Mouse (Mus musculus) heart, embryonic 14.5 days (tissue): ENCODE measurements around the gene Mrap. TPM values are rescaled to one million over a fixed set of nuclear protein-coding genes. Genes with fewer than 3 reads are reported as not detected.

ENCODE experiments used
- ATAC-seq: fragments of 200-750 bp; cut with Nextera tagmentation; 2 replicates; pipeline ENCODE4 v1.8.0; 2017; ENCODE audit warnings: low read depth, moderate TSS enrichment; ENCODE audit not compliant: insufficient number of reproducible peaks, insufficient read depth, low FRiP score
- H3K27ac ChIP-seq, 2 experiments: fragments of 200-500 bp in 1 of 2; fragments of 300-500 bp in 1 of 2; sonication (generic) in 1 of 2; replicated peaks in 1 of 2; 2 replicates each; pipeline ENCODE4 v1.5.1; 2012 to 2014; ENCODE audit warnings: low read depth in 2 of 2, low read length in 2 of 2, control low read depth in 1 of 2, mild to moderate bottlenecking in 1 of 2, mixed read lengths in 1 of 2; ENCODE audit not compliant: control insufficient read depth in 1 of 2, insufficient read depth in 1 of 2
- H3K27me3 ChIP-seq: fragments of 300-500 bp; sonication (generic); 2 replicates; pipeline ENCODE4 v1.6.1; 2014; ENCODE audit warnings: mild to moderate bottlenecking, low read length, control low read depth; ENCODE audit not compliant: control insufficient read depth, insufficient read depth
- H3K36me3 ChIP-seq: fragments of 300-500 bp; sonication (generic); 2 replicates; pipeline ENCODE4 v1.6.1; 2014; ENCODE audit warnings: mild to moderate bottlenecking, control low read depth, low read length, mixed read lengths; ENCODE audit not compliant: control insufficient read depth, insufficient read depth
- H3K4me1 ChIP-seq, 2 experiments: fragments of 200-500 bp in 1 of 2; fragments of 300-500 bp in 1 of 2; sonication (generic) in 1 of 2; 2 replicates each; pipeline ENCODE4 v1.6.1; 2012 to 2014; ENCODE audit warnings: low read length in 2 of 2, control low read depth in 1 of 2, mixed read lengths in 1 of 2; ENCODE audit not compliant: control insufficient read depth in 2 of 2, insufficient read depth in 2 of 2
- H3K4me2 ChIP-seq: fragments of 300-500 bp; sonication (generic); 2 replicates; pipeline ENCODE4 v1.6.1; 2014; ENCODE audit warnings: mild to moderate bottlenecking, low read length
- H3K4me3 ChIP-seq, 2 experiments: fragments of 200-500 bp in 1 of 2; fragments of 300-500 bp in 1 of 2; sonication (generic) in 1 of 2; 2 replicates each; pipeline ENCODE4 v1.5.1; 2012 to 2014; ENCODE audit warnings: low read length in 2 of 2, mild to moderate bottlenecking in 2 of 2, control low read depth in 1 of 2, low read depth in 1 of 2, moderate library complexity in 1 of 2; ENCODE audit not compliant: control insufficient read depth in 1 of 2, insufficient read depth in 1 of 2
- H3K9ac ChIP-seq: fragments of 300-500 bp; sonication (generic); 2 replicates; pipeline ENCODE4 v1.6.1; 2014; ENCODE audit warnings: mild to moderate bottlenecking, low read length
- H3K9me3 ChIP-seq: fragments of 300-500 bp; sonication (generic); 2 replicates; pipeline ENCODE4 v1.6.1; 2016; ENCODE audit warnings: low read length, control low read depth; ENCODE audit not compliant: control insufficient read depth
- WGBS: fragments of 180-500 bp; shearing (Covaris S2); extraction: QIAGEN DNeasy Blood & Tissue Kit; methylation state at CpG from one replicate; pipeline ENCODE4 v1.1.7; 2014; 5-methylcytosine and 5-hydroxymethylcytosine counted together
- polyA plus RNA-seq: library from polyadenylated mRNA; unstranded; fragments of >200 nt; fragmentation: Nextera tagmentation; extraction: Ambion mirVana; gene quantifications from 2 replicates; pipeline ENCODE4 v1.2.1, GENCODE M21; 2014

The Mrap gene
- polyA plus RNA-seq = 37.6 and 38.2 TPM in 2 replicates

DNA sequence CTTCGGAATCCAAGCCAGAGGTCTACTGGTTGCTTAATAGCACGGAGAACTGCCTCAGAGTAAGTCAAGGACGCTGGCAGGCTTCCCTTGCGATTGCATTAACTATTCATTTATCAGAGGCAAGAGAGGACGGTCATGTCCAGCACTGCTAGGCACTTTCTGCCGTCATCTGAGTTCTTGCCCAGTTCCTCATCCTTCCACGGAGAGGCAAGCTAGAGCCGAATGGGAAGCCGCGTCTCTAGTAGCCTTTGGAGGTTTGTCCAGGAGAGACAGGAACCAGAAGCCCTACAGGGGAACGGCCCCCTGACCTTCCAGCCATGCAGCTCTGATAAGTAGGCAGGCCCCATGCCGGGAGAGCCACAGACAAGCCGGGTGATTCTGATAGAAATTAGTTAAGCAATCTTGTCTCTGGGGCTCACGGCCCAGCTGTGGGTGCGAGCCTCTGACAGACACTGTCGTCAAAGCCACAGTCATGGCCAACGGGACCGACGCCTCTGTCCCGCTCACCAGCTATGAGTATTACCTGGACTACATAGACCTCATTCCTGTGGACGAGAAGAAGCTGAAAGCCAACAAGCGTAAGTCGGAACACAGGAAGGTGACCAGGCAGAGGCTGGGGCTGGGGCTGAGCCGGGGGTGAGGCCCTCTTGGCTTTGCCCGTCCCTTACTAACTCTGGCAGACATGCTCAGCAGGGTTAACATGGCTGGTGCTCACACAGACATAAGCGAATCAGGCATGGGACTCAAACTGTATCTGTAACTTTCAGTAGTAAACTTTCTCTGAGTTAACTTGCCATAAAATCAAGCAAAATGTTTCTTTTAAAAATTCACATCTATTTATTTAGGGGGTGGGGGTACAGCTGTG, at the start of gene Mrap:
Gene Mrap, plus strand, starts transcription at position 116 of the 865 bp plus-strand sequence.
- Histone ChIP-seq H3K36me3 (no peaks in the 10 kb centered on the region), H3K9ac (peak within 1 kb of the TSS; percentile 73), H3K9me3 (no peaks in the 10 kb centered on the region), H3K4me2 (peak within 1 kb of the TSS; percentile 67), H3K4me1 (peaks cover 20 to 21% of the 10 kb centered on the region in 2 experiments), H3K4me3 (peak within 1 kb of the TSS; percentile 47 to 60), H3K27ac (peak within 1 kb of the TSS; percentile 48 to 73), H3K27me3 (no peaks in the 10 kb centered on the region)
- 27% methylated on average over 26 of the region's 26 CpGs for WGBS
- ATAC-seq = peak; percentile 58

DNA sequence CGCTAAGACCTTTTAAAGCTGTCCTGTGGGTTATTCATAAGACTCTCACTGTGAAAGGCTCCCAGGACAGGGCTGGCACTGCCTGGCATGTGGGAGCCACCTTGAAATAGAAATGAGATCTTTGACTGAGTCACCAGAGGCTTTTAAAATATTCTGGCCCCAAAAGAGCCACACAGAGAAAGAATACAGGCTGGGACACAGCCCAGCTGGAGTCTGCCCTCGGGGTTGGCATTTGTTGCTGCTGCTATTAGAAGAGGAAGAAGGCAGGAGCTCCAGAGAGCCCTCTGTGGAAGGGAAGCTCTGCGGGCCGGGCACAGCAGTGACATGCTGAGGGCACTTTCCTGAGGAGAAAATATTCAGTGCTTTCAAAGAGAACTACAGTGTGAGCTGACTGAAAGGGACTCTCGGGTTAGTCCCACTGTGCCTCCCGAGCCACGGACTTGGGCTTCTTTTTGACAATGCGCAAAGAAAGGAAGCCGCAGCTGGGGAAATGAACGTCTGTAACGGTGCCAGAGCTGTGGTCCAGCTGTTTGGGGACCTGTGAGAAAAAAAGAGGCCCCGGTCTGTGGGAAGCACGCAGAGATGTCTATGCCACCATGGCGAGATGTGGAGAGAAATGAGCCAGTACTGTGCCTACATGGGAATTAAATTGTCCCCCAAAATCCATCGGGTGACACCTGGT, 45.2 kb upstream of the Mrap start:
- H3K4me2 ChIP-seq = no peak overlapping the region
- H3K27me3 ChIP-seq = no peaks in the 10 kb centered on the region
- H3K9me3 ChIP-seq = no peaks in the 10 kb centered on the region
- H3K27ac ChIP-seq = no peak overlapping the region
- WGBS = 84% methylated on average over 15 of the region's 15 CpGs
- H3K9ac ChIP-seq = no peak overlapping the region
- ATAC-seq = no peak
- H3K4me3 ChIP-seq = no peak overlapping the region
- H3K4me1 ChIP-seq = peaks cover 4 to 15% of the 10 kb centered on the region in 2 experiments; a peak in 2 of 4 replicates
- no peaks in the 10 kb centered on the region for H3K36me3 ChIP-seq

DNA sequence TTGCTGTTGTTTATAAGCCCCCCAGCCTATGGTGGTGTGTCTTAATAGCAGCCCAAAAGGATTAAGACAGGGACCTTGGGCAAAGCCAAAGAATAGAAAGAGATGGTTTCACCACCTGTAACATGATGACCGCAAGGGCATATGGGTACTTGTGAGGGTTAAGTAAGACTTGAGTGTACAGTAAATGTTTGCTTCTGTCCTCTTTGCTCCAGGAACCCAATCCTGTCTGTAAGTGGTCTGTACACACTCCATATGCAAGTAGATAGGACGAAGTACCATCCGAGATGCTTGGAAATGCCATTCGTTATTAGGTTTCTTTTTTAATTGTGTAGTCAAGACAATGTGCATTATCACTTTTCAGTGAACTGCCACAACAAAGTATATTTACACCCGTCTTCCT, 44.4 kb upstream of the Mrap start:
- Histone ChIP-seq H3K36me3 (no peaks in the 10 kb centered on the region), H3K27ac (no peak overlapping the region)
- WGBS = 95% methylated on average over 5 of the region's 5 CpGs

DNA sequence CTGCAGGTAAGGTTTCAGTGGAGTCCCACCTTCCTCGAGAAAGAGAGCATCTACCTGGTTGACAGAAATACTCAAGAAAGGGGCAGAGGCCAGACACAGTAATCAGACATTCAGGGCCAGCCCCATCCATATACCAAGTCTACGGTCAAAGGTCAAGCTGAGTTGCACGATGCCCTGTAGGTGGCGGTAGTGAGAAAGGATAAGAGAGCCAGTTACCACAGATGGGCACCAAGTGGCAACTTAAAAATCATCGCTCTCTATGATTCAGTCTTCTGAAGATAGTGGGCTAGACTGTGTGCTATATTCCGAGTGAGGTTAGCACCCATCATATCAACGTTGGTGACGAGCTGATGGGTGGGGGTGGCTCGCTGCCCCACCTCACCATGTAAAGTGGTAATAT, 43.3 kb upstream of the Mrap start:
- Histone ChIP-seq H3K9me3 (no peaks in the 10 kb centered on the region), H3K4me2 (no peak overlapping the region), H3K9ac (no peak overlapping the region), H3K4me1 (peaks cover 4 to 15% of the 10 kb centered on the region in 2 experiments; a peak in 2 of 4 replicates), H3K4me3 (no peak overlapping the region), H3K27ac (no peak overlapping the region), H3K27me3 (no peaks in the 10 kb centered on the region), H3K36me3 (no peaks in the 10 kb centered on the region)
- WGBS = 62% methylated on average over 9 of the region's 9 CpGs
- ATAC-seq = no peak

More for the DNA sequence above, 44.4 kb upstream of the Mrap start:
- ATAC-seq = no peak
- no peak overlapping the region for H3K4me2 ChIP-seq
- H3K4me1 ChIP-seq = peaks cover 4 to 15% of the 10 kb centered on the region in 2 experiments; a peak in 2 of 4 replicates
- no peak overlapping the region for H3K9ac ChIP-seq
- H3K4me3 ChIP-seq = no peak overlapping the region
- H3K27me3 ChIP-seq = no peaks in the 10 kb centered on the region
- H3K9me3 ChIP-seq = no peaks in the 10 kb centered on the region

DNA sequence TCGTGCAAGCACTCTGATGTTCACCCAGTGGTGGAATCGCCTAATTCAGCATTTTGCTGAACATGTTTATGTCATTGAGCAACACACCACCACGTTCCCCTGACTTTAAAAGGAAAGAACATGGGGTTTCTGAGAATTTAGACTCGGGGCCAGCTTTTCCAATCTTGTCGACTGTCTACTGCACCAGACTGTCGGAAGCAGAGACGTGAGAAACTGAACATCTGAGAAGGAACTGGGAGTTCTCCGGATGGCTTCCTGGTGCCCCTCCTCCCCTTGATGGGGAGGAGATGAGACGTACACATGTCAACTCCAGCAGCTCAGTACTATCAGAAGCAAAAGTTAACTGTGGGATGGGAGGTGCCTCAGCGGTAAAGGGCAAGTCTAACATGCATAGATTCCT, 42.9 kb upstream of the Mrap start:
- no peaks in the 10 kb centered on the region for H3K9me3 ChIP-seq
- no peaks in the 10 kb centered on the region for H3K27me3 ChIP-seq
- H3K4me2 ChIP-seq = no peak overlapping the region
- 51% methylated on average over 10 of the region's 10 CpGs for WGBS
- no peak overlapping the region for H3K27ac ChIP-seq
- peaks cover 4 to 15% of the 10 kb centered on the region in 2 experiments; a peak in 2 of 4 replicates for H3K4me1 ChIP-seq
- no peaks in the 10 kb centered on the region for H3K36me3 ChIP-seq
- ATAC-seq = no peak
- no peak overlapping the region for H3K9ac ChIP-seq
- H3K4me3 ChIP-seq = no peak overlapping the region

DNA sequence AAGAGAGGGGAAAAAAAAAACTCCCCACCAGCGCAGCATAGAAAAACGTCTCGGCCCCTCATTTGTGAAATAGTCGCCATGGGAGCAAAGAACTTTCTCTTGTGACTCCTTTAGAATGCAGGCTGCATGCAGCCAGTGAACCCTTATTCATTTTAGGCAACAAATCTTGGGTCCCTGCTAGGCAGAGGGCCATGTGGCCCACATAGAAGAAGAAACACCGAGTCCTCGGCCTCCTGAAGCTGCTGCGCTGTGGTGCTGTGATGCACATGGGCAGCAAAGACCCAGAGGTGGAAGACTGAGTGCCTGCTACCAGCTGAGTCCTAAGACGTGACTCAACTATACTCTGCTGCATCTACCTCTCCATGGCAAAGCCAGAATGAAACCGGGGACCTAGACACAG, 41.7 kb upstream of the Mrap start:
- no peak overlapping the region for H3K4me2 ChIP-seq
- WGBS = 78% methylated on average over 9 of the region's 9 CpGs
- H3K27me3 ChIP-seq = no peaks in the 10 kb centered on the region
- peaks cover 4 to 15% of the 10 kb centered on the region in 2 experiments; a peak in 2 of 4 replicates for H3K4me1 ChIP-seq
- H3K9me3 ChIP-seq = no peaks in the 10 kb centered on the region
- no peak overlapping the region for H3K27ac ChIP-seq
- no peak for ATAC-seq
- H3K36me3 ChIP-seq = no peaks in the 10 kb centered on the region
- no peak overlapping the region for H3K9ac ChIP-seq
- H3K4me3 ChIP-seq = no peak overlapping the region

DNA sequence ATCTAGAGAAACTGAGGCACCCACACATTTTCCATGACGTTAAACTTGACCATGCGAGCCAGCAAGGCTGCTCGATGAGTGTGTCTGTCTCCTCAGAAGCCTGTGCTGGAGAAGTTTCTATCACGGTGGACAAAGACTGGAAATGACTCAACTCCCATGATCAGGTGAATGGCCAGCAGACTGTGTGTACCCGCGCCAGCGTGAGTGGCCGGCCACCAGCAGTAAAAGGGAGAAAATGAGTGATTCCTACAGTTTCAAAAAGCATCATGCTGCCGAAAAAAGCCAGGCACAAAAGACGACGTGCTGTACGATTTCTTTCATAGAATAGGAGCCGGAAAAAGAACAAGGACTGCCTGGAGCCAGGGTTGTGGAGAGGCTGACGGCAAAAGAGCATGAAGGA, 38.6 kb upstream of the Mrap start:
- H3K36me3 ChIP-seq = no peaks in the 10 kb centered on the region
- H3K9me3 ChIP-seq = no peaks in the 10 kb centered on the region
- no peak for ATAC-seq
- H3K27ac ChIP-seq = no peak overlapping the region
- H3K27me3 ChIP-seq = no peaks in the 10 kb centered on the region
- WGBS = 69% methylated on average over 14 of the region's 14 CpGs
- H3K4me3 ChIP-seq = no peak overlapping the region
- H3K4me2 ChIP-seq = no peak overlapping the region
- no peak overlapping the region for H3K9ac ChIP-seq
- H3K4me1 ChIP-seq = peaks cover 13 to 29% of the 10 kb centered on the region in 2 experiments
